Mouse (Mus musculus) liver, adult 2 months (tissue): Measurements from ENCODE around the gene Pik3ap1. TPM values are rescaled to one million over a fixed set of nuclear protein-coding genes. Genes with fewer than 3 reads are reported as not detected.

Source experiments
- DNase-seq: peaks from one replicate; pipeline ENCODE4 v3.0.0-alpha.2; 2011; ENCODE audit warnings: low read depth, low spot score; ENCODE audit errors: extremely low read depth
- H3K27ac ChIP-seq: fragments of 200-500 bp; replicated peaks from 2 replicates; pipeline ENCODE4 v1.5.1; 2012; ENCODE audit warnings: low read depth, mild to moderate bottlenecking, control low read depth, inconsistent platforms, low read length; ENCODE audit not compliant: insufficient read depth
- H3K27me3 ChIP-seq: fragments of 200-500 bp; 2 replicates; pipeline ENCODE4 v1.6.1; 2012; ENCODE audit warnings: mild to moderate bottlenecking, moderate library complexity, low read length, inconsistent platforms; ENCODE audit not compliant: control insufficient read depth, insufficient read depth
- H3K36me3 ChIP-seq: fragments of 200-500 bp; 2 replicates; pipeline ENCODE4 v1.6.1; 2012; ENCODE audit warnings: low read length, inconsistent platforms; ENCODE audit not compliant: control insufficient read depth, insufficient read depth
- H3K4me1 ChIP-seq: fragments of 200-500 bp; 2 replicates; pipeline ENCODE4 v1.6.1; 2011; ENCODE audit warnings: low read length; ENCODE audit not compliant: control insufficient read depth, insufficient read depth
- H3K4me3 ChIP-seq: fragments of 200-500 bp; 2 replicates; pipeline ENCODE4 v1.5.1; 2011; ENCODE audit warnings: low read depth, mild to moderate bottlenecking, control low read depth, low read length, moderate library complexity; ENCODE audit not compliant: insufficient read depth
- H3K79me2 ChIP-seq: fragments of 200-500 bp; 2 replicates; pipeline ENCODE4 v1.6.1; 2012; ENCODE audit warnings: inconsistent platforms, mild to moderate bottlenecking, low read length, moderate library complexity; ENCODE audit not compliant: control insufficient read depth, insufficient read depth
- H3K9ac ChIP-seq: fragments of 200-500 bp; 2 replicates; pipeline ENCODE4 v1.6.1; 2012; ENCODE audit warnings: low read depth, mild to moderate bottlenecking, control low read depth, inconsistent platforms, low read length
- CTCF ChIP-seq: fragments of 200-500 bp; IDR thresholded peaks from 2 replicates; pipeline ENCODE4 v1.5.1; 2011; ENCODE audit warnings: low read depth, low read length, control low read depth
- POLR2A ChIP-seq: fragments of 200-500 bp; IDR thresholded peaks from 2 replicates; pipeline ENCODE4 v1.6.1; 2011; ENCODE audit warnings: low read length, control low read depth; ENCODE audit not compliant: insufficient read depth; ENCODE audit errors: extremely low read depth
- WGBS: fragments of 180-500 bp; shearing (Covaris S2); methylation state at CpG from one replicate; pipeline ENCODE4 v1.1.7; 2018; 5-methylcytosine and 5-hydroxymethylcytosine counted together
- polyA plus RNA-seq: library from polyadenylated mRNA; depleted of rRNA; stranded (reverse); fragments of >200 nt; gene quantifications from 2 replicates; pipeline ENCODE4 v1.2.3, GENCODE M21; 2012
- total RNA-seq: library from RNA; depleted of rRNA; stranded (reverse); fragments of >200 nt; gene quantifications from 2 replicates; pipeline ENCODE4 v1.2.3, GENCODE M21; 2014

The Pik3ap1 gene
- total and polyA plus RNA-seq, 2 experiments, result 21.7 to 31.9 TPM

DNA sequence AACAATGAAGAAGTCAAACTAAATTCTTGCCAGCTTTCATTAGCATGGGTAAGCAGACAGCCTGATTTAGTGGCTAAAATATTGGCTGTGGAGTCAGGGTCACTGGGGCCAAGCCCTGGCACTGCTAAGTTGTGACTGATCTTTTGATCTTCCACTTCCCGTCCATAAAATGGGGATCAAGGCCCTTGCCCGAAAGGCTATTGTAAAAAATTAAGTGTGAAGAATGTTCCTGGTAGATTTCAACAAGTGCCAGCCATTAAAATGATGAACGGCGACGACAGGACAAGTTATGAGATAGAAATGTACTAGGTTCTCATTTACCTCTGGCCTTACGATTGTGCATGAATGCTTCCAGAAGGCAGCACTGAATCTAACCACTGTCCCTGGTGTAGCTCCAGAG is 83.0 kb downstream of the Pik3ap1 start:
- H3K27ac ChIP-seq, result no peak overlapping the region
- H3K79me2 ChIP-seq, result no peaks in the 10 kb centered on the region; the same call in 1 of the 2 replicates
- DNase-seq, result peak; percentile 61
- no peak overlapping the region for H3K4me3 ChIP-seq
- no peaks in the 10 kb centered on the region for H3K4me1 ChIP-seq
- TF ChIP-seq POLR2A (no peak), CTCF (no peak)
- no peak overlapping the region for H3K9ac ChIP-seq
- no peaks in the 10 kb centered on the region for H3K27me3 ChIP-seq
- peaks cover 29% of the 10 kb centered on the region for H3K36me3 ChIP-seq
- WGBS, result 65% methylated on average over 6 of the region's 6 CpGs

DNA sequence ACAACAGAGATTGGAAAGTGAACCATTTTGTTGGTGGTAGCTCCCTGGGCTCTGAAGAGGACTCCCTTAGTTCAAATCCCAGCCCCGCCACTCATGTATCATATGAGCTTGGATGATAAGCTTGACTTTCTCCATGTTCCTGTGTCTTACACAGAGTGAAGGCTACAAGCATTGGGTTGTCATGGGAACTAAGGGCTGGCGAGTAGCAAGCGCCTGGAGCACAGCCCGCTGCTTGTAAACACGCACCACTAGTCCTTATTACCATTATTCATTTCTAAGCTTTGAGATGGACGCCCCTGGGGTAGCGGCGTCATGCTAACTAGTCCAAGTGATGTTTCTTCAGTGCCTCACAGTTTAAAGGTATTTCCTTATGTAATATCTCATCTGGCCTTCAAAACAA is 85.5 kb downstream of the Pik3ap1 start:
- Histone ChIP-seq H3K4me3 (no peak overlapping the region), H3K27ac (no peak overlapping the region), H3K9ac (no peak overlapping the region), H3K79me2 (no peaks in the 10 kb centered on the region), H3K27me3 (no peaks in the 10 kb centered on the region), H3K4me1 (no peaks in the 10 kb centered on the region), H3K36me3 (peaks cover 25% of the 10 kb centered on the region)
- WGBS, result 92% methylated on average over 8 of the region's 8 CpGs
- no peak for DNase-seq
- no peak for TF ChIP-seq POLR2A
- no peak for TF ChIP-seq CTCF

DNA sequence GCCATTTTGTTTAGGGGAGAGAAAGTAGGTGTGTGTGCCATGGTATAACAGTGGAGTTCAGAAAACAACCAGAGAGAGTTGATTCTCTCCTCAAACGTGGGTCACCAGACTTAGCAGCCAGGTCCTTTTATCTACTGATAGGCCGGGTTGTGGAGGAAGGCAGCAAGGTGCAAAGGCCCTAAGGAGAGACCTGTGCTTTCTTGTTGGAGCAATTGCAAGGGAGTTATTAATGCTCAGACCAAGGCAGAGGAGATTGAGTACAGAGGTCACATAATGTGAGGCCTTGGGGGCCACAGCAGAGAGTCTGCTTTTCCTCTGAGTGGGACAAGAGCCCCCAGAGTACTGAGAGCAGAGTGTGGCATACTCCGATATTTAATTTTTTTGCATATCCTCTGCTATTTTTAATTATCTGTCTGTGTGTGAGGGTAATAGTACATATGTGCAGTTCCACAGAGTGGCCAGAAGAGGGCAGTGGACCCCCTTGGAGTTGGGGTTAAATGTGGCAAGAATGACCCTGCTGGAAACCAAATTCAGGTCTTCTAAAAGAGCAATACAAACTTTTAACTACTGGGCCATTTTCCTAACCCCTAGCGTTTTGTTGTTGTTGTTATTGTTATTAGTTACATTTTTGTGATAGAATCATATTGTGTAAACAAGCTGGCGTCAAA is 93.8 kb downstream of the Pik3ap1 start:
- Histone ChIP-seq H3K79me2 (no peaks in the 10 kb centered on the region), H3K4me1 (no peaks in the 10 kb centered on the region), H3K4me3 (no peak overlapping the region), H3K9ac (no peak overlapping the region), H3K36me3 (peaks cover 22% of the 10 kb centered on the region; the same call in 1 of the 2 replicates), H3K27me3 (no peaks in the 10 kb centered on the region), H3K27ac (no peak overlapping the region)
- no peak for DNase-seq
- 84% methylated on average over 5 of the region's 5 CpGs for WGBS
- TF ChIP-seq CTCF (peak; percentile 58; the same call in 1 of the 2 replicates), POLR2A (no peak)

DNA sequence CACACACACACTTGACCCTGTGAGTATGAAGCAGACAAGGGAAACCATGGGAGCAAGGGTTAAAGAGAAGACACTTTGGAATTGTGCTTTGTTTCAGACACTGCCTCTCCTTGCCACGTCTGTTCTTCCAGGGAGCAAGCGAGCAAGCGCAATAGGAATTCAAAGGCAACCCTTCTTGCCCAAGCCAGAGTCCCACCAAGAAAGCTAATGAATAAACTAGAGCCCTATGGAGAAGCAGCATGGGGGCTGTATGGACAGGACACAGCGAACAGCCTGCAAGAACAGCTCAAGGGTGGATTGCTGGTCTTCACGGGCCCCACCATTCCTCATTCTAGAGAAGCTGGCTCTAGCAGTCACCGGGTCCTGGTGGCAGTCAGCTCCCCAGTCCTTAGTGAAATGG is 96.3 kb downstream of the Pik3ap1 start:
- no peaks in the 10 kb centered on the region for H3K4me1 ChIP-seq
- no peak for DNase-seq
- no peak for TF ChIP-seq POLR2A
- no peak for TF ChIP-seq CTCF

DNA sequence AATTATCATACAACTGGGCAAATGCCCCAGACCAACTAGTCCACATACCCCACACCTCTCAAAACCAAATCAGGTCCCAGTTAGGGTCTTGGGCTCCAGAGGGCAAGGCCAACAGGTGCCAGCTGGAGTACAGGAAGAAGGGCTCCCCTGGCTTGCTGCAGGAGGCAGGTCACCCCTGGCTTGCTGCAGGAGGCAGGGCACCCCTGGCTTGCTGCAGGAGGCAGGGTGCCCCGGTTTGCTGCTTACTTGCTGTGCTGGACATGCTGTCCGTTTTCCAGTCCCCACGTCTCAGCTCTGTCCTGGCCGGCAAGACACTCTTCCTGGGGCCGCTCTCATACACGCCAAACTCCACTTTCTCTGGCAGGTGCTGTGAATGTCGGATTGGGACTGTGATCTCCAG is 97.7 kb downstream of the Pik3ap1 start:
- 94% methylated on average over 7 of the region's 7 CpGs for WGBS
- H3K36me3 ChIP-seq, result peaks cover 17% of the 10 kb centered on the region; the same call in 1 of the 2 replicates
- H3K4me3 ChIP-seq, result no peak overlapping the region
- H3K27me3 ChIP-seq, result no peaks in the 10 kb centered on the region
- no peak for DNase-seq
- H3K79me2 ChIP-seq, result no peaks in the 10 kb centered on the region
- TF ChIP-seq POLR2A (no peak), CTCF (no peak)
- no peaks in the 10 kb centered on the region for H3K4me1 ChIP-seq
- H3K9ac ChIP-seq, result no peak overlapping the region
- no peak overlapping the region for H3K27ac ChIP-seq

More for the DNA sequence above, 96.3 kb downstream of the Pik3ap1 start:
- no peak overlapping the region for H3K4me3 ChIP-seq
- no peak overlapping the region for H3K9ac ChIP-seq
- no peaks in the 10 kb centered on the region for H3K79me2 ChIP-seq
- H3K27me3 ChIP-seq, result no peaks in the 10 kb centered on the region
- no peak overlapping the region for H3K27ac ChIP-seq
- peaks cover 21% of the 10 kb centered on the region; the same call in 1 of the 2 replicates for H3K36me3 ChIP-seq
- 91% methylated on average over 6 of the region's 6 CpGs for WGBS

DNA sequence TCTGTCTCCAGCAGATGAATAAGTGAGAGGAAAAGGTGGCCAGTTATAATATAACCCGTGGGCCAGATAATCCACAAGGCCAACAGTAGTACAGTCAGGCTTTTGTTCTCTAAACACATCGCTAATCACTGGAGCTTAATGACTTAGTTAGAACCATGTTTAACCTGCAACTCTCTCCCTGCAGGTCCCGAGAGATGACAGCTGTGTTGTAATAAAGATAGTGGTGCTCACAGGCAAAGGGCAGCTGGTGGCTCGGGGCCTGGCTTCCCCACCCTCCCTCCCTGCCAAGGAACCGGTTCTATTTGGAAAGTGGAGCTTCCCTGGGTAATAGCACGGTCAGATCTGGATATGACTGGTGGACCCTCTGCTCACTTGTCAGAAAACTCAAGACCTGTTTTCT is 100.4 kb downstream of the Pik3ap1 start:
- Histone ChIP-seq H3K9ac (no peak overlapping the region), H3K27me3 (no peaks in the 10 kb centered on the region), H3K4me3 (no peak overlapping the region), H3K4me1 (no peaks in the 10 kb centered on the region), H3K79me2 (no peaks in the 10 kb centered on the region), H3K36me3 (peaks cover 25% of the 10 kb centered on the region), H3K27ac (no peak overlapping the region)
- no peak for DNase-seq
- WGBS, result 51% methylated on average over 6 of the region's 6 CpGs
- TF ChIP-seq POLR2A (no peak), CTCF (no peak)
